Mouse (Mus musculus) liver, postnatal 0 days (tissue): ENCODE results near the gene Acox3.

ENCODE experiments used
- CTCF ChIP-seq: sonication (generic); IDR thresholded peaks from 2 replicates; pipeline ENCODE4 v1.5.1; 2016; ENCODE audit warnings: antibody characterized with exemption, low read depth
- EP300 ChIP-seq: IDR thresholded peaks from 2 replicates; pipeline ENCODE4 v1.6.1; 2016; ENCODE audit warnings: antibody characterized with exemption, low read depth, mild to moderate bottlenecking

- TF ChIP-seq EP300 = no peak
- TF ChIP-seq CTCF = no peak
These were observed 28.3 kb downstream of the Acox3 start for GRCm38 (mm10) chr5:35611170-35611569.
